Mouse (Mus musculus): Measurements from ENCODE around the gene Adcy2. TPM values are rescaled to one million over a fixed set of nuclear protein-coding genes. Genes with fewer than 3 reads are reported as not detected.

Adcy2 gene
- total and polyA plus RNA-seq, 3 experiments, result not detected

- in situ Hi-C loops (cut with MboI; ENCODE audit: low pct_ligation_motif_present, low pct_unique_long_range_greater_than_20kb, low sequenced_read_pairs), result no loop called here
- dilution Hi-C loops (cut with MboI; ENCODE audit: extremely low pct_ligation_motif_present, extremely low pct_unique_long_range_greater_than_20kb, low sequenced_read_pairs), result no loop called here
- H3K27me3 ChIP-seq (replicated peaks), result no peaks in the 10 kb centered on the region
Observed at GRCm38 (mm10) chr13:68902708-68903107, 96.6 kb downstream of the Adcy2 start.

GRCm38 (mm10) chr13:68889929-68890593 lies 109.3 kb downstream of the Adcy2 start:
- Histone ChIP-seq H3K4me3 (replicated peaks in 1 of 3; ENCODE audit: low read depth in 2 of 3, low read length in 2 of 3, poor library complexity in 1 of 3) (no peak overlapping the region), H3K4me2 (ENCODE audit: insufficient read depth, low read depth, poor library complexity, severe bottlenecking) (no peak overlapping the region), H3K9ac (ENCODE audit: insufficient read depth, low read depth) (no peak overlapping the region), H3K9me3 (replicated peaks; ENCODE audit: low read length) (peaks cover 53% of the 10 kb centered on the region), H3K4me1 (ENCODE audit: control insufficient read depth in 1 of 2, insufficient read depth in 2 of 2) (no peaks in the 10 kb centered on the region), H3K27ac (ENCODE audit: insufficient read depth, low read depth) (no peak overlapping the region), H3K79me2 (replicated peaks; ENCODE audit: control insufficient read depth, extremely low read depth, insufficient read depth, poor library complexity, severe bottlenecking) (no peaks in the 10 kb centered on the region), H3K27me3 (replicated peaks) (no peaks in the 10 kb centered on the region), H3K36me3 (replicated peaks in 1 of 2; ENCODE audit: control insufficient read depth in 1 of 2, insufficient read depth in 1 of 2, low read length in 1 of 2) (no peaks in the 10 kb centered on the region)
- no peak for TF ChIP-seq RCOR1 (conservative IDR thresholded peaks at IDR 0.05; ENCODE audit: low read depth, low read length)
- no peak for TF ChIP-seq JUND (conservative IDR thresholded peaks at IDR 0.05; ENCODE audit: low read depth, low read length)
- no peak for TF ChIP-seq CTCF (conservative IDR thresholded peaks at IDR 0.05 in 1 of 2, IDR thresholded peaks at IDR 0.05 in 1 of 2; ENCODE audit: low read depth in 2 of 2, low read length in 2 of 2)
- TF ChIP-seq ELF1 (IDR thresholded peaks at IDR 0.05; ENCODE audit: low read depth, low read length), result no peak
- no peak for TF ChIP-seq ETS1 (conservative IDR thresholded peaks at IDR 0.05; ENCODE audit: low read depth, low read length)
- TF ChIP-seq GABPA (IDR thresholded peaks at IDR 0.05; ENCODE audit: insufficient replicate concordance, low read depth, low read length), result no peak
- in situ Hi-C loops (cut with MboI; ENCODE audit: low pct_ligation_motif_present, low pct_unique_long_range_greater_than_20kb, low sequenced_read_pairs) (no loop called here), dilution Hi-C loops (cut with MboI; ENCODE audit: extremely low pct_ligation_motif_present, extremely low pct_unique_long_range_greater_than_20kb, low sequenced_read_pairs) (no loop called here)
- no peak for DNase-seq (ENCODE audit: extremely low read depth)

More at GRCm38 (mm10) chr13:68902708-68903107, 96.6 kb downstream of the Adcy2 start:
- Histone ChIP-seq H3K9me3 (replicated peaks; ENCODE audit: low read length) (peaks cover 44% of the 10 kb centered on the region), H3K4me3 (replicated peaks in 1 of 3; ENCODE audit: low read depth in 2 of 3, low read length in 2 of 3, poor library complexity in 1 of 3) (no peak overlapping the region), H3K79me2 (replicated peaks; ENCODE audit: control insufficient read depth, extremely low read depth, insufficient read depth, poor library complexity, severe bottlenecking) (no peaks in the 10 kb centered on the region), H3K4me1 (ENCODE audit: control insufficient read depth in 1 of 2, insufficient read depth in 2 of 2) (no peaks in the 10 kb centered on the region), H3K9ac (ENCODE audit: insufficient read depth, low read depth) (no peak overlapping the region), H3K4me2 (ENCODE audit: insufficient read depth, low read depth, poor library complexity, severe bottlenecking) (no peak overlapping the region), H3K36me3 (replicated peaks in 1 of 2; ENCODE audit: control insufficient read depth in 1 of 2, insufficient read depth in 1 of 2, low read length in 1 of 2) (no peaks in the 10 kb centered on the region), H3K27ac (ENCODE audit: insufficient read depth, low read depth) (no peak overlapping the region)
- no peak for DNase-seq (ENCODE audit: extremely low read depth)
- no peak for TF ChIP-seq USF2 (conservative IDR thresholded peaks at IDR 0.05; ENCODE audit: low read depth, low read length)
- no peak for TF ChIP-seq E2F4 (IDR thresholded peaks at IDR 0.05; ENCODE audit: insufficient replicate concordance, low read depth, low read length)
- no peak for TF ChIP-seq TBP (conservative IDR thresholded peaks at IDR 0.05; ENCODE audit: low read depth, low read length)
- no peak for TF ChIP-seq ZMIZ1 (IDR thresholded peaks at IDR 0.05; ENCODE audit: low read depth, low read length)
- no peak for TF ChIP-seq ZNF384 (IDR thresholded peaks at IDR 0.05; ENCODE audit: low read depth, low read length)
- TF ChIP-seq KAT2A (IDR thresholded peaks at IDR 0.05; ENCODE audit: insufficient replicate concordance, low read length), result no peak
- no peak for TF ChIP-seq ZKSCAN1 (IDR thresholded peaks at IDR 0.05; ENCODE audit: borderline replicate concordance, low read depth, low read length)
- no peak for TF ChIP-seq ELF1 (IDR thresholded peaks at IDR 0.05; ENCODE audit: low read depth, low read length)
- no peak for TF ChIP-seq CTCF (conservative IDR thresholded peaks at IDR 0.05 in 1 of 2, IDR thresholded peaks at IDR 0.05 in 1 of 2; ENCODE audit: low read depth in 2 of 2, low read length in 2 of 2)
- TF ChIP-seq MEF2A (IDR thresholded peaks at IDR 0.05; ENCODE audit: borderline replicate concordance, low read depth, low read length), result no peak
- TF ChIP-seq JUN (IDR thresholded peaks at IDR 0.05; ENCODE audit: insufficient read depth, low read depth, low read length), result no peak
- TF ChIP-seq RAD21 (IDR thresholded peaks at IDR 0.05; ENCODE audit: low read depth, low read length), result no peak
- no peak for TF ChIP-seq SMC3 (IDR thresholded peaks at IDR 0.05; ENCODE audit: low read depth, low read length)
- no peak for TF ChIP-seq USF1 (IDR thresholded peaks at IDR 0.05; ENCODE audit: low read depth, low read length)
- TF ChIP-seq POLR2AphosphoS2 (IDR thresholded peaks at IDR 0.05; ENCODE audit: low read depth, low read length), result no peak
- TF ChIP-seq TCF12 (IDR thresholded peaks at IDR 0.05; ENCODE audit: low read depth, low read length), result no peak
- no peak for TF ChIP-seq MXI1 (IDR thresholded peaks at IDR 0.05; ENCODE audit: low read depth, low read length)
- no peak for TF ChIP-seq SIN3A (IDR thresholded peaks at IDR 0.05; ENCODE audit: low read length)
- no peak for TF ChIP-seq NELFE (IDR thresholded peaks at IDR 0.05; ENCODE audit: low read depth, low read length)
- TF ChIP-seq MAX (IDR thresholded peaks at IDR 0.05; ENCODE audit: low read length), result no peak
